Mouse (Mus musculus): ENCODE data around the gene Akr1e1. TPM values are rescaled to one million over a fixed set of nuclear protein-coding genes. Genes with fewer than 3 reads are reported as not detected.
"Not testable (repeated sequence)": the region's sequence is repeated elsewhere in the genome, so short reads cannot be mapped to it uniquely, and the experiment has no call there.

Akr1e1 gene
- polyA plus RNA-seq, 1 experiment from 2014 or later: 39.3 TPM

DNA sequence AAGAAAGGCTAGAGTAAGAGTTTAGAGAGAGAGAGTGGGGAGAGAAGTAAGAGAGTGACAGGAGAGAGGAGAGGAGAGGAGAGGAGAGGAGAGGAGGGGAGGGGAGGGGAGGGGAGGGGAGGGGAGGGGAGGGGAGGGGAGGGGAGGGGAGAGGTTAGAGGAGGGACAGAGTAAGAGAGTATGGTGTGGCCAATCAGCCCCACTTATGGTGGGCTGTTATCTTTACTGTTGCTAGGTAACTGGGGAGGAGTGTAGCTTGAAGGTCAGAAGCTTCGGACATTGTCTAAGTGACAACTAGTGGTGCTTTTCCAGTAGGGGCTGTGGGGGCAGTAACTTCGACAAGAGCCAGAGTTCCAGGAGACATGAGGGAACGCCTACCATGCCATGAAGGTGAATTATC, 5.5 kb downstream of the Akr1e1 start:
- not testable (repeated sequence) for H3K27ac ChIP-seq (replicated peaks; ENCODE audit: low read depth, low read length); ATAC-seq (replicated peaks; ENCODE audit: insufficient number of reproducible peaks, low FRiP score, low TSS enrichment, low read depth); DNase-seq (ENCODE audit: low spot score)

DNA sequence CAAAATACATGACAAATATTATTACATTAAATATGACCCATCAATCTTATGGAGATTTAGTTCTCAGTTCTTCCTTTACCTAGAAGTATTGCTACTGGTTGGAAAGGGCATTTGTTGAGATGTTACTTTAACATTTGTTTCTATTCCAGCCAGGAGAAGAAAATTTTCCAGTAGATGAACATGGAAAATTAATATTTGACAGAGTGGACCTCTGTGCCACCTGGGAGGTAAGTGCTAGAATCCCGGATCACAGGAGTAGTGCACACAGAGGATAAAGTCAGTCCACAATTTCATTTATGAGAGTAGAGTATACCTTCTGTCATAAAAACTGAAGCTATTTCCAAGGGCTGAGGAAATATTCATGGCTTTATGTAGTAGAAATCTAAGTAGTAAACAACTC, 32.1 kb downstream of the Akr1e1 start:
- Histone ChIP-seq H3K4me3 (ENCODE audit: low read depth, low read length) (no peak overlapping the region), H3K4me1 (ENCODE audit: control insufficient read depth, insufficient read depth, low read length) (no peaks in the 10 kb centered on the region), H3K9ac (replicated peaks; ENCODE audit: low read length) (no peak overlapping the region), H3K36me3 (replicated peaks; ENCODE audit: control insufficient read depth, insufficient read depth, low read depth, low read length) (no peaks in the 10 kb centered on the region), H3K4me2 (ENCODE audit: low read depth, low read length) (no peak overlapping the region), H3K27ac (replicated peaks; ENCODE audit: low read depth, low read length) (no peak overlapping the region), H3K27me3 (ENCODE audit: control insufficient read depth, insufficient read depth, low read length) (no peaks in the 10 kb centered on the region), H3K9me3 (replicated peaks; ENCODE audit: control insufficient read depth, low read length) (no peaks in the 10 kb centered on the region)
- ATAC-seq (replicated peaks; ENCODE audit: insufficient number of reproducible peaks, low FRiP score, low TSS enrichment, low read depth) (no peak), DNase-seq (ENCODE audit: low spot score) (no peak)
- 92% methylated on average over 1 of the region's 1 CpGs for WGBS

More for the DNA sequence above, 5.5 kb downstream of the Akr1e1 start:
- not testable (repeated sequence) for H3K4me2 ChIP-seq (ENCODE audit: low read depth, low read length); H3K4me1 ChIP-seq (ENCODE audit: control insufficient read depth, insufficient read depth, low read length); H3K27me3 ChIP-seq (ENCODE audit: control insufficient read depth, insufficient read depth, low read length); H3K9me3 ChIP-seq (replicated peaks; ENCODE audit: control insufficient read depth, low read length); H3K9ac ChIP-seq (replicated peaks; ENCODE audit: low read length); H3K4me3 ChIP-seq (ENCODE audit: low read depth, low read length); H3K36me3 ChIP-seq (replicated peaks; ENCODE audit: control insufficient read depth, insufficient read depth, low read depth, low read length)
- WGBS: 84% methylated on average over 3 of the region's 3 CpGs

DNA sequence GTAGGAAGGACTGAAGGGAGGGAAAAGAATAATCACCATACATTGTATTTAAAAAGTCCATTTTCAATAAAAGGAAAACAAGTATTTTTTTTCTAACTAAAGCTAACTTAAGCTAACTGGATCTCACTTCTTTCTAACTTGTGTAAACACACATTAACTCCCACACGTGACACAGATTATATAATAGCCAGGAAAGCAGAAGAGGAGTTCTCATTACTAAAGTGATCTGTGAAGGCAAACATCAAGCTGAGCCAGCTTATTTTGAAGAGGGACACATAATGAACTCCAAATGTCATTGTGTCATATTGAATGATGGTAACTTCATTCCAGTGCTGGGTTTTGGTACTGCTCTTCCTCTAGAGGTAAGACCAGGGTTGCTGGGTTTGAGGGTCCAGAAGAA, 35.1 kb downstream of the Akr1e1 start, which contains the start of gene Akr1c21:
Gene Akr1c21 (plus strand): TSS at position 205 of the 400 bp plus-strand sequence.
- DNase-seq (ENCODE audit: low spot score): no peak
- no peak within 1 kb of the TSS for H3K4me3 ChIP-seq (ENCODE audit: low read depth, low read length)
- H3K9me3 ChIP-seq (replicated peaks; ENCODE audit: control insufficient read depth, low read length): no peaks in the 10 kb centered on the region
- no peaks in the 10 kb centered on the region for H3K27me3 ChIP-seq (ENCODE audit: control insufficient read depth, insufficient read depth, low read length)
- no peak within 1 kb of the TSS for H3K4me2 ChIP-seq (ENCODE audit: low read depth, low read length)
- no peak within 1 kb of the TSS for H3K9ac ChIP-seq (replicated peaks; ENCODE audit: low read length)
- no peaks in the 10 kb centered on the region for H3K36me3 ChIP-seq (replicated peaks; ENCODE audit: control insufficient read depth, insufficient read depth, low read depth, low read length)
- no peak within 1 kb of the TSS for H3K27ac ChIP-seq (replicated peaks; ENCODE audit: low read depth, low read length)
- WGBS: 73% methylated on average over 1 of the region's 1 CpGs
- no peak for ATAC-seq (replicated peaks; ENCODE audit: insufficient number of reproducible peaks, low FRiP score, low TSS enrichment, low read depth)
- H3K4me1 ChIP-seq (ENCODE audit: control insufficient read depth, insufficient read depth, low read length): no peaks in the 10 kb centered on the region

DNA sequence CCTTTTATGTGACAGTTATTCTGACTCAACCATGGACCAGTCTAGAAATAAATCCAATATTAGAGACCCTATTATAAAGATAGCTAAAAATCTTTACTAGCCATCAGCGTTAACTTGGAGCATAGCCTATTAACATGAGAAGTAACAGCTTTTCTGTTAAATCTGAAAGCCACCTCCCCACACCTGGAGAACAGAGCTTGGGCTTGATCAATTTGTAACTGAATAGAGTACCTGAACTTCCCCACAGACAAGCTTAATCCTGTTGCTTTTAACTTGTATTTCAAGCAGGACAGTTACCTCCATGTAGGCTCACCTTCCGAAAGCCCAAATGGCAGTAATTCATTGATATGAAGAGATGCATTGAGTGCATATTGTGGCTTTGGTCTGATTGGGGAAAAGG, 43.0 kb downstream of the Akr1e1 start:
- no peak overlapping the region for H3K27ac ChIP-seq (replicated peaks; ENCODE audit: low read depth, low read length)
- 78% methylated on average over 2 of the region's 2 CpGs for WGBS
- no peaks in the 10 kb centered on the region for H3K36me3 ChIP-seq (replicated peaks; ENCODE audit: control insufficient read depth, insufficient read depth, low read depth, low read length)
- H3K9ac ChIP-seq (replicated peaks; ENCODE audit: low read length): no peak overlapping the region
- no peak overlapping the region for H3K4me2 ChIP-seq (ENCODE audit: low read depth, low read length)
- no peaks in the 10 kb centered on the region for H3K27me3 ChIP-seq (ENCODE audit: control insufficient read depth, insufficient read depth, low read length)
- no peaks in the 10 kb centered on the region for H3K9me3 ChIP-seq (replicated peaks; ENCODE audit: control insufficient read depth, low read length)
- H3K4me1 ChIP-seq (ENCODE audit: control insufficient read depth, insufficient read depth, low read length): no peaks in the 10 kb centered on the region
- DNase-seq (ENCODE audit: low spot score) (no peak), ATAC-seq (replicated peaks; ENCODE audit: insufficient number of reproducible peaks, low FRiP score, low TSS enrichment, low read depth) (no peak)
- no peak overlapping the region for H3K4me3 ChIP-seq (ENCODE audit: low read depth, low read length)

DNA sequence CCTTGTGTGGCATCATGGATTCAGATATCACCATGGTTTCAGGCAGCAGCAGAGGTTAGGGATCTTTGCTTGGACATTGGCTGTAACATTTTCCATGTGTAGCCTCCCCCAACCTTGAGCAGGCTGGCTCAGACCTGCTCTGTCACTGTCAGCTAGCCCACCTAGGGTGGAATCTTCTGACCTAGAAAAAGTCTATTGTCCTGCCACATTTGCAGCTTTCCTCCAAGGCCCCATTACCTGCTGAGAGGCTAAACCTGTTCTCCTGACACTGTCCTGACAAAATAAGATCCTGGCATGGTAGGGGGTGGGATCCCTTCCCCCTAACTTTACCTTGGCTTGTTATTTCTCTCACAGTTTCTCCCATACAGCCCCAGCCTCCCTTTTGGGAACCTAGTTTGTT, 48.5 kb downstream of the Akr1e1 start:
- Histone ChIP-seq H3K9me3 (replicated peaks; ENCODE audit: control insufficient read depth, low read length) (no peaks in the 10 kb centered on the region), H3K9ac (replicated peaks; ENCODE audit: low read length) (no peak overlapping the region), H3K4me3 (ENCODE audit: low read depth, low read length) (no peak overlapping the region), H3K4me1 (ENCODE audit: control insufficient read depth, insufficient read depth, low read length) (no peaks in the 10 kb centered on the region), H3K27me3 (ENCODE audit: control insufficient read depth, insufficient read depth, low read length) (no peaks in the 10 kb centered on the region), H3K27ac (replicated peaks; ENCODE audit: low read depth, low read length) (no peak overlapping the region), H3K36me3 (replicated peaks; ENCODE audit: control insufficient read depth, insufficient read depth, low read depth, low read length) (no peaks in the 10 kb centered on the region), H3K4me2 (ENCODE audit: low read depth, low read length) (no peak overlapping the region)
- no peak for DNase-seq (ENCODE audit: low spot score)
- no peak for ATAC-seq (replicated peaks; ENCODE audit: insufficient number of reproducible peaks, low FRiP score, low TSS enrichment, low read depth)

DNA sequence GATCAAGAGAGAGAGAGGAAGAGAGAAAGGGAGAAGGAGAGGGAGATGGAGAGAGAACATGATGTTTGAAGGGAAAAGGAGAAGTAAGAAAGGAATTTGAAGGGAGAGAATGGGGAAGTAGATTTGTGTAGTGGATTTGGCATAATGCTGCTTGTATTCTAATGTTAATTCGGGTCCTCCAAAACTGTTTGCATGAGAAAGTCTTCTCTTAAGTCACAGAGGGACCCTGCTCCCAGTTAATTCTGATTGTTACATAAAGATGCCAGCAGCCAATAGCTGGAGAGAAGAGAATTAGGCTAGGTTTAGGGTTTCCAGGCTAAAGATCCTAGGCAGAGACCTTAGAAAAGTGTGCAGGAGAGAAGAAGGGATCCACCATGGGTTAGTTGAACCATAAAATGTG, 49.8 kb downstream of the Akr1e1 start:
- WGBS: 70% methylated on average over 1 of the region's 1 CpGs

More for the DNA sequence above, 49.8 kb downstream of the Akr1e1 start:
- no peak for DNase-seq (ENCODE audit: low spot score)
- Histone ChIP-seq H3K4me2 (ENCODE audit: low read depth, low read length) (no peak overlapping the region), H3K36me3 (replicated peaks; ENCODE audit: control insufficient read depth, insufficient read depth, low read depth, low read length) (no peaks in the 10 kb centered on the region), H3K9ac (replicated peaks; ENCODE audit: low read length) (no peak overlapping the region), H3K27ac (replicated peaks; ENCODE audit: low read depth, low read length) (no peak overlapping the region), H3K27me3 (ENCODE audit: control insufficient read depth, insufficient read depth, low read length) (no peaks in the 10 kb centered on the region), H3K4me3 (ENCODE audit: low read depth, low read length) (no peak overlapping the region), H3K9me3 (replicated peaks; ENCODE audit: control insufficient read depth, low read length) (no peaks in the 10 kb centered on the region), H3K4me1 (ENCODE audit: control insufficient read depth, insufficient read depth, low read length) (no peaks in the 10 kb centered on the region)
- ATAC-seq (replicated peaks; ENCODE audit: insufficient number of reproducible peaks, low FRiP score, low TSS enrichment, low read depth): no peak

Other genes with a start within 250 kb of the Akr1e1 start
- not detected in 2 replicates for gene Akr1c6, start 174.9 kb downstream of the Akr1e1 start, polyA plus RNA-seq (2014; fragmentation: Nextera tagmentation; extraction: Ambion mirVana)
- gene Akr1c20, start 85.8 kb downstream of the Akr1e1 start, polyA plus RNA-seq (2014; fragmentation: Nextera tagmentation; extraction: Ambion mirVana): not detected in 2 replicates
- not detected in 2 replicates for gene Akr1c21, start 35.1 kb downstream of the Akr1e1 start, polyA plus RNA-seq (2014; fragmentation: Nextera tagmentation; extraction: Ambion mirVana)

All from embryonic facial prominence, embryonic 11.5 days (tissue).